Mouse (Mus musculus) CH12.LX (cell line): ENCODE data around the gene Ppm1n.

Experiments
- BHLHE40 ChIP-seq: IDR thresholded peaks from 2 replicates; pipeline ENCODE4 v1.6.1; 2011; ENCODE audit warnings: mild to moderate bottlenecking, low read depth, low read length, improper control_type of control experiment
- CTCF ChIP-seq, 2 experiments: IDR thresholded peaks in 1 of 2; conservative IDR thresholded peaks in 1 of 2; 2 replicates each; pipeline ENCODE4 v1.5.1; 2011 to 2012; ENCODE audit warnings: low read depth in 2 of 2, low read length in 2 of 2, improper control_type of control experiment in 1 of 2, inconsistent platforms in 1 of 2, mild to moderate bottlenecking in 1 of 2, moderate library complexity in 1 of 2
- E2F4 ChIP-seq: IDR thresholded peaks from 2 replicates; pipeline ENCODE4 v1.6.1; 2011; ENCODE audit warnings: low read depth, low read length, improper control_type of control experiment; ENCODE audit not compliant: insufficient replicate concordance
- IRF4 ChIP-seq: IDR thresholded peaks from 2 replicates; pipeline ENCODE4 v1.6.1; 2014; ENCODE audit warnings: low read depth, mild to moderate bottlenecking, inconsistent platforms, low read length, improper control_type of control experiment
- JUN ChIP-seq: IDR thresholded peaks from 2 replicates; pipeline ENCODE4 v1.6.1; 2011; ENCODE audit warnings: low read depth, mild to moderate bottlenecking, low read length, improper control_type of control experiment, moderate library complexity; ENCODE audit not compliant: insufficient read depth
- ZKSCAN1 ChIP-seq: IDR thresholded peaks from 2 replicates; pipeline ENCODE4 v1.6.1; 2012; ENCODE audit warnings: low read depth, inconsistent platforms, low read length, improper control_type of control experiment, borderline replicate concordance
- ZMIZ1 ChIP-seq: IDR thresholded peaks from 2 replicates; pipeline ENCODE4 v1.6.1; 2012; ENCODE audit warnings: low read depth, mild to moderate bottlenecking, inconsistent platforms, low read length, improper control_type of control experiment

- no peak for TF ChIP-seq E2F4
- no peak for TF ChIP-seq JUN
- no peak for TF ChIP-seq CTCF (conservative IDR thresholded peaks at IDR 0.05 in 1 of 2, IDR thresholded peaks at IDR 0.05 in 1 of 2; ENCODE audit: low read depth in 2 of 2, low read length in 2 of 2)
- TF ChIP-seq BHLHE40, result no peak
- no peak for TF ChIP-seq ZMIZ1
- no peak for TF ChIP-seq IRF4
- TF ChIP-seq ZKSCAN1, result no peak
These were observed 3.5 kb upstream of the Ppm1n start for GRCm38 (mm10) chr7:19283406-19283804.
